Mouse (Mus musculus) forelimb bud, embryonic 11.5 days (tissue): ENCODE results near the gene Tmem87a.
A peak's percentile ranks its signal among the peaks of the same experiment; 100 is the strongest.

Experiments
- DNase-seq: peaks from one replicate; pipeline ENCODE4 v3.0.0-alpha.2; 2012; ENCODE audit warnings: low read depth, low spot score

The Tmem87a gene

GRCm38 (mm10) chr2:120403986-120404822, at the start of gene Tmem87a:
Gene Tmem87a (minus strand): TSS chr2:120404113.
- DNase-seq = peak; percentile 96

GRCm38 (mm10) chr2:120452600-120452999, 48.7 kb upstream of the Tmem87a start:
- DNase-seq = no peak

GRCm38 (mm10) chr2:120450724-120451123, 46.8 kb upstream of the Tmem87a start:
- no peak for DNase-seq

GRCm38 (mm10) chr2:120447306-120447705, 43.4 kb upstream of the Tmem87a start:
- no peak for DNase-seq

GRCm38 (mm10) chr2:120446373-120446772, 42.5 kb upstream of the Tmem87a start:
- peak; percentile 2 for DNase-seq

- DNase-seq = no peak
These were observed 40.6 kb upstream of the Tmem87a start for GRCm38 (mm10) chr2:120444486-120444885.

- DNase-seq = no peak
These were observed 20.5 kb upstream of the Tmem87a start for GRCm38 (mm10) chr2:120424386-120424785.

- DNase-seq = no peak
These were observed 11.0 kb upstream of the Tmem87a start for GRCm38 (mm10) chr2:120414738-120415414.

- no peak for DNase-seq
These were observed 10.2 kb upstream of the Tmem87a start for GRCm38 (mm10) chr2:120414113-120414512.

- no peak for DNase-seq
These were observed 7.2 kb upstream of the Tmem87a start for GRCm38 (mm10) chr2:120411096-120411628.

- no peak for DNase-seq
These were observed 1.2 kb upstream of the Tmem87a start for GRCm38 (mm10) chr2:120404823-120405765.

- DNase-seq = no peak
These were observed 294 bp downstream of the Tmem87a start, which contains the start of gene Ganc for GRCm38 (mm10) chr2:120403653-120403985. Gene Ganc (plus strand): TSS chr2:120403896.

GRCm38 (mm10) chr2:120402813-120403212, 1.1 kb downstream of the Tmem87a start:
- DNase-seq = no peak

- no peak for DNase-seq
These were observed 6.0 kb downstream of the Tmem87a start for GRCm38 (mm10) chr2:120397951-120398350.

GRCm38 (mm10) chr2:120392406-120392805, 11.5 kb downstream of the Tmem87a start:
- no peak for DNase-seq

- no peak for DNase-seq
These were observed 13.0 kb downstream of the Tmem87a start for GRCm38 (mm10) chr2:120390934-120391333.

GRCm38 (mm10) chr2:120389376-120389775, 14.5 kb downstream of the Tmem87a start:
- no peak for DNase-seq

GRCm38 (mm10) chr2:120387291-120387690, 16.6 kb downstream of the Tmem87a start:
- no peak for DNase-seq

- no peak for DNase-seq
These were observed 17.6 kb downstream of the Tmem87a start for GRCm38 (mm10) chr2:120386264-120386663.

- DNase-seq = no peak
These were observed 30.1 kb downstream of the Tmem87a start for GRCm38 (mm10) chr2:120373858-120374257.

GRCm38 (mm10) chr2:120367416-120368207, 36.3 kb downstream of the Tmem87a start:
- no peak for DNase-seq
